Mouse (Mus musculus): Measurements from ENCODE around the gene Zfhx3.

- TF ChIP-seq CTCF (IDR thresholded peaks at IDR 0.05 in 2 of 3, conservative IDR thresholded peaks at IDR 0.05 in 1 of 3; ENCODE audit: control insufficient read depth in 1 of 3, insufficient read depth in 1 of 3, low read depth in 2 of 3, low read length in 3 of 3, poor library complexity in 1 of 3, severe bottlenecking in 1 of 3) (no peak), SIN3A (IDR thresholded peaks at IDR 0.05; ENCODE audit: low read length) (no peak), TBP (IDR thresholded peaks at IDR 0.05; ENCODE audit: low read depth, low read length) (no peak), MEF2A (IDR thresholded peaks at IDR 0.05; ENCODE audit: extremely low read depth, insufficient replicate concordance, low read depth, low read length, poor library complexity, severe bottlenecking) (no peak), POLR2A (IDR thresholded peaks at IDR 0.05; ENCODE audit: control insufficient read depth in 1 of 2, insufficient read depth in 1 of 2, low read depth in 1 of 2, low read length in 2 of 2, poor library complexity in 1 of 2) (no peak), RAD21 (IDR thresholded peaks at IDR 0.05; ENCODE audit: low read depth, low read length) (no peak), POLR2AphosphoS5 (IDR thresholded peaks at IDR 0.05; ENCODE audit: borderline replicate concordance, low read depth, low read length) (no peak), RCOR1 (IDR thresholded peaks at IDR 0.05; ENCODE audit: low read depth, low read length) (no peak), EP300 (IDR thresholded peaks at IDR 0.05; ENCODE audit: low read depth in 1 of 2, low read length in 2 of 2) (no peak), CHD2 (IDR thresholded peaks at IDR 0.05; ENCODE audit: low read length) (no peak), MAX (IDR thresholded peaks at IDR 0.05; ENCODE audit: low read length) (no peak), ZMIZ1 (IDR thresholded peaks at IDR 0.05; ENCODE audit: low read depth, low read length) (no peak), MAFK (IDR thresholded peaks at IDR 0.05; ENCODE audit: borderline replicate concordance, low read depth, low read length) (no peak), MYC (IDR thresholded peaks at IDR 0.05; ENCODE audit: low read depth, low read length) (no peak)
Observed at GRCm38 (mm10) chr8:107955887-107956286, 13.4 kb downstream of the Zfhx3 start.

Measured in MEL (cell line).